Mouse (Mus musculus): ENCODE results near the gene Tcl1b4.

DNA sequence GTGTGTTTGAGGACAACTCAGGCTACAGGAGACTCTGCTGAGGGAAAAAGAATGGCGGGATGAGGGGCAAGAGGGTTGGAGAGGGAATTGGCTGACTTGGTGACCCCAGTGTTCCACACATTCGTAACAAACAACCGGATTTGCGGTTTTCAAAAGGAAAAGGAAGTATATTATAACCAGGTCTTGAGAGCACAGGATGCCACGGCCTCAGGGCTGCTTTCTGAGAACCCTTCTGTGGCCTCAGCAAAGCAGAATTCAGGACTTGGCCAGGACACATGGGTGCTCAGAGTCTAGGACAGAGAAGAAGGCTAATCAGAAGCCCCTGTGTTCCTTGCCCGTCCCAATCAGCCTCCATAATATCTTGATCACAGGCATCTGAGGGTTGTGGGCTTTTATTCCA, 42.9 kb upstream of the Tcl1b4 start:
- no peak for TF ChIP-seq CTCF (IDR thresholded peaks at IDR 0.05; ENCODE audit: insufficient read depth, low read length)
- TF ChIP-seq POLR2A (IDR thresholded peaks at IDR 0.05; ENCODE audit: borderline replicate concordance, extremely low read depth, low read depth, low read length) = no peak

All from lung, adult 2 months (tissue).